Mouse (Mus musculus) cerebellum, adult 8-10 months (tissue): ENCODE data around the gene Car8.
"Not testable (repeated sequence)": the region's sequence is repeated elsewhere in the genome, so short reads cannot be mapped to it uniquely, and the experiment has no call there.

Source experiments
- DNase-seq: peaks from one replicate; pipeline ENCODE4 v3.0.0; 2022

The Car8 gene

GRCm38 (mm10) chr4:8201631-8202030, 37.2 kb downstream of the Car8 start:
- DNase-seq = no peak

- no peak for DNase-seq
These were observed 38.8 kb downstream of the Car8 start for GRCm38 (mm10) chr4:8200081-8200480.

GRCm38 (mm10) chr4:8198033-8198432, 40.8 kb downstream of the Car8 start:
- DNase-seq = no peak

GRCm38 (mm10) chr4:8190441-8190840, 48.4 kb downstream of the Car8 start:
- DNase-seq = no peak

GRCm38 (mm10) chr4:8186921-8187687, 51.7 kb downstream of the Car8 start:
- no peak for DNase-seq

- DNase-seq = no peak
These were observed 58.3 kb downstream of the Car8 start for GRCm38 (mm10) chr4:8180576-8180975.

GRCm38 (mm10) chr4:8154589-8155198, 84.1 kb downstream of the Car8 start:
- no peak for DNase-seq

GRCm38 (mm10) chr4:8153926-8154325, 84.9 kb downstream of the Car8 start:
- not testable (repeated sequence) for DNase-seq

GRCm38 (mm10) chr4:8137403-8137802, 101.4 kb downstream of the Car8 start:
- DNase-seq = no peak

- no peak for DNase-seq
These were observed 106.8 kb downstream of the Car8 start for GRCm38 (mm10) chr4:8132024-8132423.

- no peak for DNase-seq
These were observed 125.3 kb downstream of the Car8 start for GRCm38 (mm10) chr4:8113558-8113957.

- DNase-seq = no peak
These were observed 127.0 kb downstream of the Car8 start for GRCm38 (mm10) chr4:8111891-8112290.

- DNase-seq = no peak
These were observed 128.8 kb downstream of the Car8 start for GRCm38 (mm10) chr4:8109906-8110567.

- DNase-seq = no peak
These were observed 137.4 kb downstream of the Car8 start for GRCm38 (mm10) chr4:8101466-8101865.

- no peak for DNase-seq
These were observed 140.8 kb downstream of the Car8 start for GRCm38 (mm10) chr4:8098084-8098483.

- no peak for DNase-seq
These were observed 141.2 kb downstream of the Car8 start for GRCm38 (mm10) chr4:8097683-8098082.

GRCm38 (mm10) chr4:8093566-8093965, 145.3 kb downstream of the Car8 start:
- DNase-seq = not testable (repeated sequence)
